In genomic region chr9:108490559-108491285, GRCm38 (mm10) we compare ENCODE assay signal across 8 mouse cellular contexts. TPM values are rescaled to one million over a fixed set of nuclear protein-coding genes. Genes with fewer than 3 reads are reported as not detected.
DNase-seq lines count a peak whose midpoint lies in the region; ATAC-seq and TF ChIP-seq lines count a peak whose summit lies in the region.

Gene Usp19 (plus strand): TSS chr9:108490602.

- WGBS in bone marrow, adult 2 months, result under 1% methylated on average over 69 of the region's 69 CpGs
- under 1% methylated on average over 69 of the region's 69 CpGs for WGBS in embryonic facial prominence, embryonic 15.5 days
- WGBS in limb, embryonic 14.5 days, result under 1% methylated on average over 59 of the region's 69 CpGs
- WGBS in midbrain, postnatal 0 days, result under 1% methylated on average over 67 of the region's 69 CpGs

- peak within 1 kb of the TSS; percentile 98 for H3K9ac ChIP-seq in embryonic facial prominence, embryonic 15.5 days
- H3K9ac ChIP-seq in limb, embryonic 14.5 days (ENCODE audit: low read depth, low read length, severe bottlenecking), result peak within 1 kb of the TSS; percentile 94
- peak within 1 kb of the TSS; percentile 84 for H3K9ac ChIP-seq in midbrain, postnatal 0 days (replicated peaks; ENCODE audit: low read length, poor library complexity, severe bottlenecking)

- peak; percentile 99 for DNase-seq in 416B (ENCODE audit: low read depth)
- peak; percentile 95 for DNase-seq in heart, adult 8-10 months (ENCODE audit: low spot score)
- peak; percentile 98 for DNase-seq in kidney, adult 9 months
- peak; percentile 95 for DNase-seq in limb, embryonic 14.5 days (ENCODE audit: low spot score)
- DNase-seq in midbrain, postnatal 0 days (ENCODE audit: low spot score), result peak; percentile 98
- DNase-seq in spleen, postnatal 14 days (ENCODE audit: low spot score in 2 of 2), result peak; percentile 81 to 89

- no peak for TF ChIP-seq CTCF in bone marrow, adult 2 months (IDR thresholded peaks at IDR 0.05; ENCODE audit: control insufficient read depth, insufficient read depth, low read length)
- no peak for TF ChIP-seq CTCF in midbrain, postnatal 0 days (IDR thresholded peaks at IDR 0.05)

- peak; percentile 88 for ATAC-seq in embryonic facial prominence, embryonic 15.5 days (ENCODE audit: insufficient number of reproducible peaks, low FRiP score, low TSS enrichment, low read depth)
- peak; percentile 97 for ATAC-seq in limb, embryonic 14.5 days (ENCODE audit: low FRiP score, low read depth)
- peak; percentile 93 for ATAC-seq in midbrain, postnatal 0 days (ENCODE audit: low FRiP score)

- peaks cover 5% of the 10 kb centered on the region for H3K4me1 ChIP-seq in bone marrow, adult 2 months (ENCODE audit: control insufficient read depth, insufficient read depth, low read length)
- H3K4me1 ChIP-seq in embryonic facial prominence, embryonic 15.5 days, result peaks cover 21% of the 10 kb centered on the region
- H3K4me1 ChIP-seq in limb, embryonic 14.5 days (ENCODE audit: control insufficient read depth, insufficient read depth, low read length), result peaks cover 12% of the 10 kb centered on the region
- 0 out of 2 replicates have a peak, but pooled peaks cover 9% of the 10 kb centered on the region for H3K4me1 ChIP-seq in midbrain, postnatal 0 days (ENCODE audit: insufficient read depth, low read length)

- peak; percentile 66; the same call in 1 of the 2 replicates for TF ChIP-seq POLR2A in bone marrow, adult 2 months (IDR thresholded peaks at IDR 0.05; ENCODE audit: borderline replicate concordance, control insufficient read depth, low read depth, low read length)
- TF ChIP-seq POLR2A in limb, embryonic 14.5 days (IDR thresholded peaks at IDR 0.05; ENCODE audit: borderline replicate concordance, extremely low read depth, insufficient read depth, insufficient read length), result peak; percentile 30; the same call in 1 of the 2 replicates

- no peaks in the 10 kb centered on the region for H3K9me3 ChIP-seq in embryonic facial prominence, embryonic 15.5 days (replicated peaks)
- H3K9me3 ChIP-seq in limb, embryonic 14.5 days (ENCODE audit: control insufficient read depth, low read length), result no peaks in the 10 kb centered on the region
- no peaks in the 10 kb centered on the region for H3K9me3 ChIP-seq in midbrain, postnatal 0 days (ENCODE audit: low read length)

- peaks cover 77% of the 10 kb centered on the region for H3K36me3 ChIP-seq in embryonic facial prominence, embryonic 15.5 days
- H3K36me3 ChIP-seq in limb, embryonic 14.5 days (ENCODE audit: control insufficient read depth, insufficient read depth, low read length), result peaks cover 83% of the 10 kb centered on the region
- H3K36me3 ChIP-seq in midbrain, postnatal 0 days (ENCODE audit: insufficient read depth, low read length), result peaks cover 32% of the 10 kb centered on the region

- peak within 1 kb of the TSS; percentile 86 for H3K4me3 ChIP-seq in bone marrow, adult 2 months (replicated peaks; ENCODE audit: control insufficient read depth, low read depth, low read length)
- peak within 1 kb of the TSS; percentile 96 for H3K4me3 ChIP-seq in embryonic facial prominence, embryonic 15.5 days (replicated peaks)
- peak within 1 kb of the TSS; percentile 97 for H3K4me3 ChIP-seq in limb, embryonic 14.5 days (replicated peaks; ENCODE audit: low read length)
- H3K4me3 ChIP-seq in midbrain, postnatal 0 days (ENCODE audit: low read depth, low read length), result peak within 1 kb of the TSS; percentile 96

- H3K27ac ChIP-seq in bone marrow, adult 2 months (ENCODE audit: control insufficient read depth, insufficient read depth, low read depth, low read length, poor library complexity), result peak within 1 kb of the TSS; percentile 96
- H3K27ac ChIP-seq in embryonic facial prominence, embryonic 15.5 days (replicated peaks), result peak within 1 kb of the TSS; percentile 98
- peak within 1 kb of the TSS; percentile 95 for H3K27ac ChIP-seq in limb, embryonic 14.5 days (replicated peaks; ENCODE audit: low read depth, low read length)
- H3K27ac ChIP-seq in midbrain, postnatal 0 days (ENCODE audit: low read depth, low read length), result peak within 1 kb of the TSS; percentile 97

- H3K27me3 ChIP-seq in embryonic facial prominence, embryonic 15.5 days, result no peaks in the 10 kb centered on the region
- H3K27me3 ChIP-seq in limb, embryonic 14.5 days (ENCODE audit: control insufficient read depth, insufficient read depth, low read length), result no peaks in the 10 kb centered on the region
- H3K27me3 ChIP-seq in midbrain, postnatal 0 days (ENCODE audit: insufficient read depth, low read length), result no peaks in the 10 kb centered on the region

- H3K4me2 ChIP-seq in embryonic facial prominence, embryonic 15.5 days (replicated peaks), result peak within 1 kb of the TSS; percentile 77
- H3K4me2 ChIP-seq in limb, embryonic 14.5 days (replicated peaks; ENCODE audit: low read depth, low read length, severe bottlenecking), result peak within 1 kb of the TSS; percentile 88
- H3K4me2 ChIP-seq in midbrain, postnatal 0 days (ENCODE audit: low read depth, low read length, poor library complexity, severe bottlenecking), result peak within 1 kb of the TSS; percentile 57

RNA-seq across cellular contexts. Expression of gene Usp19, which starts in this region (rescaled TPM):
- polyA plus RNA-seq in bone marrow, adult 2 months (2011; ENCODE audit: insufficient read depth, insufficient read length, low replicate concordance, missing spikeins), result 42.0 and 94.4 TPM in 2 replicates
- 69.8 and 75.4 TPM in 2 replicates for polyA plus RNA-seq in embryonic facial prominence, embryonic 15.5 days (2015; fragmentation: Nextera tagmentation; extraction: Ambion mirVana)
- 100 to 1,000 TPM in 3 of 4 experiments, 10 to 100 TPM in 1; 92.9 to 109 (median 102) TPM for total RNA-seq in heart, adult 8-10 months (2022)
- polyA plus RNA-seq in limb, embryonic 14.5 days (2012; rRNA removed), result 160 and 219 TPM in 2 replicates
- polyA plus RNA-seq in limb, embryonic 14.5 days (2014; fragmentation: Nextera tagmentation; extraction: Ambion mirVana), result 59.3 and 66.4 TPM in 2 replicates
- 86.5 and 113 TPM in 2 replicates for total RNA-seq in midbrain, postnatal 0 days (2014; rRNA removed)
- 48.2 and 50.7 TPM in 2 replicates for polyA plus RNA-seq in midbrain, postnatal 0 days (2015; fragmentation: Nextera tagmentation; extraction: Ambion mirVana)

Comparison
In these comparisons a context has a peak if more than half of its experiments do, and no peak if none do; other contexts are left out.
1. Peak in every context shown above with its lines: DNase-seq, ATAC-seq, H3K4me3 ChIP-seq and H3K27ac ChIP-seq.